9 mouse cellular contexts compared by ENCODE assay signal in the genomic region with DNA sequence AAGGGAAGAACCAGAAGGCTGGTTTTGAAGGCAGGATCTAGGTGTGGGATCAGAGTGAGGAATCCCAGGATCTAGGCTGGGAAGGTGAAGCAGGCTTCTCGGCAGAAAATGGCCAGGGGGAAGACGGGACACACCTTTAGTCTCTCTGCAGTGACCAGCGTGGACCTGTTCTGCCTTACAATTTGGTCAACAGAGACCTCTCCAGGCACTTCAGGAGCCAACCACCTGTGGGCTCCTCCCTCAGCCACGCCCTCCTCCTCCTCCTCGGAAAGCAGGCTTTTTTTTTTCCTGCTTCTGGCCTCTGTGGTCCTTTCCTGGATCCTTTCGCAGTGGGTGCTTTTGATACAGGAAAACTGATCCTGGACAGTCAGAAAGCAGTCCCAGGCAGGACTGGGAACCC. TPM values are rescaled to one million over a fixed set of nuclear protein-coding genes. Genes with fewer than 3 reads are reported as not detected.
DNase-seq lines count a peak whose midpoint lies in the region; ATAC-seq lines count a peak whose summit lies in the region.
"Had no signal": no experiment of that assay in that cellular context is flagged by ENCODE, and none has a peak within 500 bp of the region (broad histone marks: within the 10 kb centered on the region; RNA-seq: fewer than 3 reads in every experiment).

A gene (minus strand): TSS at position 182 of the 400 bp plus-strand sequence.

- 0 out of 2 replicates have a peak, but pooled peaks cover 1% of the 10 kb centered on the region for H3K36me3 ChIP-seq in heart, embryonic 15.5 days
- peaks cover 15% of the 10 kb centered on the region for H3K36me3 ChIP-seq in embryonic facial prominence, embryonic 14.5 days (ENCODE audit: control insufficient read depth, insufficient read depth, low read length)

- no peak within 1 kb of the TSS for H3K27ac ChIP-seq in heart, embryonic 15.5 days
- no peak within 1 kb of the TSS for H3K27ac ChIP-seq in embryonic facial prominence, embryonic 14.5 days (replicated peaks; ENCODE audit: low read depth, low read length)

- WGBS in heart, embryonic 15.5 days: 24% methylated on average over 6 of the region's 6 CpGs
- WGBS in embryonic facial prominence, embryonic 14.5 days: 13% methylated on average over 6 of the region's 6 CpGs

- H3K4me3 ChIP-seq in heart, embryonic 15.5 days: peak within 1 kb of the TSS; percentile 22
- peak within 1 kb of the TSS; percentile 36 for H3K4me3 ChIP-seq in embryonic facial prominence, embryonic 14.5 days (ENCODE audit: low read depth, low read length)

- peaks cover 27% of the 10 kb centered on the region for H3K27me3 ChIP-seq in heart, embryonic 15.5 days
- peaks cover 18% of the 10 kb centered on the region; the same call in 1 of the 2 replicates for H3K27me3 ChIP-seq in embryonic facial prominence, embryonic 14.5 days (replicated peaks; ENCODE audit: control insufficient read depth, insufficient read depth, low read length)
- H3K27me3 ChIP-seq: Patski had no signal

- no peaks in the 10 kb centered on the region for H3K9me3 ChIP-seq in heart, embryonic 15.5 days (replicated peaks)
- H3K9me3 ChIP-seq in embryonic facial prominence, embryonic 14.5 days (ENCODE audit: control insufficient read depth, low read length): no peaks in the 10 kb centered on the region

- H3K9ac ChIP-seq in heart, embryonic 15.5 days: peak within 1 kb of the TSS; percentile 47; the same call in 1 of the 2 replicates
- H3K9ac ChIP-seq in embryonic facial prominence, embryonic 14.5 days (ENCODE audit: low read depth, low read length): peak within 1 kb of the TSS; percentile 60

- peaks cover 24% of the 10 kb centered on the region for H3K4me1 ChIP-seq in heart, embryonic 15.5 days (replicated peaks)
- peaks cover 6% of the 10 kb centered on the region for H3K4me1 ChIP-seq in embryonic facial prominence, embryonic 14.5 days (ENCODE audit: control insufficient read depth, insufficient read depth, low read length)

- no peak for DNase-seq in heart, postnatal 14 days
- peak; percentile 61 for DNase-seq in embryonic facial prominence, embryonic 14.5 days (ENCODE audit: low spot score)
- DNase-seq in kidney, postnatal 36 days: peak; percentile 94 to 95
- DNase-seq in lung, postnatal 25 days (ENCODE audit: low spot score): peak; percentile 91
- no peak for DNase-seq in left cerebral cortex, adult 11 months (ENCODE audit: low spot score)
- no peak for DNase-seq in left cerebral cortex, postnatal 4 days
- no peak for DNase-seq in adrenal gland, adult (ENCODE audit: inconsistent age in 2 of 2, low spot score in 1 of 2)

- ATAC-seq in heart, embryonic 15.5 days (replicated peaks; ENCODE audit: insufficient number of reproducible peaks, insufficient read depth, low FRiP score, low read depth): no peak
- ATAC-seq in embryonic facial prominence, embryonic 14.5 days (ENCODE audit: low read depth): no peak
- ATAC-seq: Patski had no signal

- intact Hi-C loops in heart, postnatal 14 days (cut with DNase I): no loop called here
- intact Hi-C loops in left cerebral cortex, postnatal 4 days (cut with DNase I): no loop called here

- peak within 1 kb of the TSS; percentile 54 for H3K4me2 ChIP-seq in heart, embryonic 15.5 days
- peak within 1 kb of the TSS; percentile 48 for H3K4me2 ChIP-seq in embryonic facial prominence, embryonic 14.5 days (ENCODE audit: low read depth, low read length)

RNA-seq across cellular contexts. Expression of the gene that starts here (rescaled TPM):
- polyA plus RNA-seq in heart, embryonic 15.5 days (2015; fragmentation: Nextera tagmentation; extraction: Ambion mirVana): 1.9 and 6.0 TPM in 2 replicates
- under 1 TPM in 1 of 2 experiments, not detected in 1; 0.24 TPM for total RNA-seq in heart, postnatal 14 days (2021)
- 11.1 and 11.3 TPM in 2 replicates for polyA plus RNA-seq in embryonic facial prominence, embryonic 14.5 days (2014; fragmentation: Nextera tagmentation; extraction: Ambion mirVana)
- total RNA-seq in left cerebral cortex, postnatal 4 days (2021): 1 to 10 TPM in 1 of 2 experiments, under 1 TPM in 1; 0.54 to 1.6 TPM

Comparison
In these comparisons a context has a peak if more than half of its experiments do, and no peak if none do; other contexts are left out.
1. DNase-seq: peak in embryonic facial prominence, embryonic 14.5 days (single experiment), kidney, postnatal 36 days (2 of 2) and lung, postnatal 25 days (single experiment); none in heart, postnatal 14 days (0 of 2), left cerebral cortex, adult 11 months (single experiment), left cerebral cortex, postnatal 4 days (single experiment) and adrenal gland, adult (0 of 2).